Mouse (Mus musculus): Measurements from ENCODE around the gene Fut4.
A peak's percentile ranks its signal among the peaks of the same experiment; 100 is the strongest.

- TF ChIP-seq CTCF (IDR thresholded peaks at IDR 0.05; ENCODE audit: borderline replicate concordance, insufficient read depth, low read length) (peak; percentile 74; the same call in 1 of the 2 replicates), POLR2A (IDR thresholded peaks at IDR 0.05; ENCODE audit: low read depth, low read length) (no peak)
Observed at GRCm38 (mm10) chr9:14698582-14699287, 53.5 kb downstream of the Fut4 start.

Measured in embryonic fibroblast, embryonic 13.5 days (primary cell).